Mouse (Mus musculus) bone marrow, adult 2 months (tissue): ENCODE measurements at regions not wholly inside any gene's neighbourhood (a gene's known extent, or its start where the extent isn't known, plus 50 kb on each side); places are given as distances from the start of the nearest gene placed in this dataset.

Source experiments
- H3K27ac ChIP-seq: fragments of 200-500 bp; 2 replicates; pipeline ENCODE4 v1.5.1; 2012; ENCODE audit warnings: low read depth, mild to moderate bottlenecking, control low read depth, inconsistent platforms, low read length; ENCODE audit not compliant: control insufficient read depth, poor library complexity, insufficient read depth
- H3K4me1 ChIP-seq: fragments of 200-500 bp; 2 replicates; pipeline ENCODE4 v1.6.1; 2011; ENCODE audit warnings: low read length; ENCODE audit not compliant: control insufficient read depth, insufficient read depth
- H3K4me3 ChIP-seq: fragments of 200-500 bp; replicated peaks from 2 replicates; pipeline ENCODE3; 2011; ENCODE audit warnings: mild to moderate bottlenecking, low read depth, low read length, control low read depth; ENCODE audit not compliant: control insufficient read depth
- CTCF ChIP-seq: fragments of 200-500 bp; IDR thresholded peaks from 2 replicates; pipeline ENCODE4 v1.5.1; 2011; ENCODE audit warnings: low read length, control low read depth; ENCODE audit not compliant: control insufficient read depth, insufficient read depth
- POLR2A ChIP-seq: fragments of 200-500 bp; IDR thresholded peaks from 2 replicates; pipeline ENCODE4 v1.6.1; 2011; ENCODE audit warnings: low read depth, mild to moderate bottlenecking, control low read depth, low read length, borderline replicate concordance; ENCODE audit not compliant: control insufficient read depth
- WGBS: fragments of 180-500 bp; shearing (Covaris S2); methylation state at CpG from one replicate; pipeline ENCODE4 v1.1.7; 2018; 5-methylcytosine and 5-hydroxymethylcytosine counted together

- Histone ChIP-seq H3K4me1 (no peaks in the 10 kb centered on the region), H3K27ac (no peak overlapping the region), H3K4me3 (no peak overlapping the region)
- TF ChIP-seq CTCF (no peak), POLR2A (no peak)
- 62% methylated on average over 3 of the region's 3 CpGs for WGBS
Measured at GRCm38 (mm10) chr1:185519811-185520210, 65.2 kb downstream of the Slc30a10 start.

DNA sequence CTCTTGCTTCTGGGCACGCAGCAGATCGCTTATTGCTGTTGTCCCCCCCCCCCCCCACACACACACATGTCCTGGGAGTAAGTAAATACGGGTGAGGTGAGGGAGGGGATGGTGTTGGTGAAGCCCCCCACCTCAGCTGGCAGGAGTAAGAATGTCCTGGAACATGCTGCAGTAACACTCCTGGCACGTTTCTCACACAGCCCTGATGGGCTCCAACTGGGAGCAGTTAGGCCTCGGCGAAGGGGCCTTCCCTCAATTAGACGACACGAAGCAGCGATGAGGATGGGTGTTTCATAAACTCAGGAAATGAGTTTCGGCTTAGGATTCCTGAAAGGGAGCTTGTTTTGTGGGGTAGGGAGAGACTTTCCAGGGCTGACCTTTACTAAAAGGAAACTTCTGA is 69.4 kb downstream of the Slc30a10 start:
- H3K4me3 ChIP-seq, result no peak overlapping the region
- no peaks in the 10 kb centered on the region for H3K4me1 ChIP-seq
- WGBS, result 77% methylated on average over 10 of the region's 10 CpGs
- no peak overlapping the region for H3K27ac ChIP-seq
- TF ChIP-seq CTCF, result no peak
- no peak for TF ChIP-seq POLR2A

DNA sequence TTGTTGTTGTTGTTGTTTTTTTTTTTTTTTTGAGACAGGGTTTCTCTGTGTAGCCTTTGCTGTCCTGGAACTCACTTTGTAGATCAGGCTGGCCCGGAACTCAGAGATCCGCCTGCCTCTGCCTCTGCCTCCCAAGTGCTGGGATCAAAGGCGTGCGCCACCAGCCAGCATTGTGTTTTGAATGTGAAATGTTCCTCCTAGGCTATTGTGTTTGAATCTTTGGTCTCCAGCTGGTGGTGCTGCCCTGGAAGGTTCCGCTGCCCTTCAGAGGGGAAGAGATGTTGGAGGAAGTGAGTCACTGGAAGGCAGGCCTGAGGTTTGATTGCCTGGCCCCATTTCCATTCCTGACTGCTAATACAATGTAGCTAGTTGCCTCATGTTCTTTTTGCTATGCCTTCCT is 78.8 kb downstream of the Slc30a10 start:
- H3K4me3 ChIP-seq, result no peak overlapping the region
- TF ChIP-seq CTCF (no peak), POLR2A (no peak)
- 77% methylated on average over 5 of the region's 5 CpGs for WGBS
- no peak overlapping the region for H3K27ac ChIP-seq
- no peaks in the 10 kb centered on the region for H3K4me1 ChIP-seq

DNA sequence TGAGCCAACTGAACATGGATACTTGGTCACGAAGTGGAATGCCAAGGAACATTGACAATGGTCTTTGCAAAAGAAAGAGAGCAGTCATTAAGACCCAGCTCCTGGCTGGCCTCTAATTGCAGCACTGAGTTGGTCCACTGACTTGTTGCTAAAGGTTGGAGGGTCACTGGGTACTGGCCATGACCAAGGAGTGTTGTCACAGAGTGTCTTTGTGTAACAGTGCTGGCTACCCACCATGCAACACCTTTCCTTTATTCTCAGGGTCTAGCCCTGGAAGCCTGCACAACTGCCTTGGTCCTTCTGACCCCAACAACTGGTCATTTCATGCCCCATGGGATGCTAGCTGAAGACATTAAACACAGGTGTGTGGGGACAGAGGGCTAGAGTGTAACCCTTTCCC is 79.5 kb downstream of the Slc30a10 start:
- WGBS, result 74% methylated on average over 1 of the region's 1 CpGs
- H3K27ac ChIP-seq, result no peak overlapping the region
- no peak for TF ChIP-seq CTCF
- no peak for TF ChIP-seq POLR2A

DNA sequence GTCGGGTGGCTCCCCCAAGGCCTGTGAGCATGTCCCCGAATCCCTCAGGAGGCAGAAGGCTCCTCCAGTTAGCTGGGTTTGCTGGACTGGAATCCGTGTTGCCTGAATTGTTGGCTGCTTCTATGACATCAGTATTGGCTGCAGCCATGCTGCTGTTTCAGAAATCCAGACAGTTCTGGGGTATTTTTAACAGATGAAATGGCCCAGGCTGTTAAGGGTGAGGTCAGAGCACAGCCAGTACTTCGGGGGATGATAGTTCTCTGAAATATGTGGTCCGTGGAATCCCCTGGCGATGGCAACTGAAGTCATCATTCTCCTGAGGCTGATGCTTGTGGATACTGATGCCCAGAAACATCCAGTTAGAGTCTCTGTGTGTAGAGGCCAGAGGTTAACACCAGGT is 80.7 kb downstream of the Slc30a10 start:
- no peak for TF ChIP-seq POLR2A
- no peak overlapping the region for H3K27ac ChIP-seq
- WGBS, result 71% methylated on average over 6 of the region's 6 CpGs
- no peak overlapping the region for H3K4me3 ChIP-seq
- no peaks in the 10 kb centered on the region for H3K4me1 ChIP-seq

More for the DNA sequence above, 79.5 kb downstream of the Slc30a10 start:
- Histone ChIP-seq H3K4me1 (no peaks in the 10 kb centered on the region), H3K4me3 (no peak overlapping the region)

DNA sequence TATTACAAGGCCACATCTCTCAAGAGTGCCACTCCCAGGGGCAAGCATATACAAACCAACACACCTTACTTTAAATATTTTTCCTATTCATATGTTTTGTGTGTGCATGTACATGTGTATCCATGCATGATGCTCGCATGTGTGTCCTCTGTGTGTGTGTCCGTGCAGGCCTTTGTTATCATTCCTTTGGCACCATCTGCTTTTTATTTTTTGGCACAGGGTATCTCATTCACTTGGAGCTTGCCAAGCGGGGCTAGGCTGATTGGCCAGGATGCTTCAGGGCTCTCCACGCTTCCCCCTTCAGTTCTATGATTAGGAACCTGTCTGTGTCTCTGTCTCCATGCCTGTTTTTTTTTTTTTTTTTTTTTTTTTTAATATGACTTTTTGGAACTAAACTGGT is 82.6 kb downstream of the Slc30a10 start:
- H3K27ac ChIP-seq, result no peak overlapping the region

GRCm38 (mm10) chr1:185539458-185539857 is 84.8 kb downstream of the Slc30a10 start:
- 11% methylated on average over 1 of the region's 1 CpGs for WGBS
- no peak for TF ChIP-seq CTCF
- no peak for TF ChIP-seq POLR2A
- no peaks in the 10 kb centered on the region for H3K4me1 ChIP-seq

More for the DNA sequence above, 82.6 kb downstream of the Slc30a10 start:
- WGBS, result 75% methylated on average over 4 of the region's 4 CpGs
- TF ChIP-seq POLR2A (no peak), CTCF (no peak)
- Histone ChIP-seq H3K4me3 (no peak overlapping the region), H3K4me1 (no peaks in the 10 kb centered on the region)

GRCm38 (mm10) chr1:185546346-185546745 is 91.7 kb downstream of the Slc30a10 start:
- no peak overlapping the region for H3K27ac ChIP-seq
- H3K4me1 ChIP-seq, result no peaks in the 10 kb centered on the region; the same call in 1 of the 2 replicates

More at GRCm38 (mm10) chr1:185539458-185539857, 84.8 kb downstream of the Slc30a10 start:
- H3K4me3 ChIP-seq, result no peak overlapping the region
- H3K27ac ChIP-seq, result no peak overlapping the region

More at GRCm38 (mm10) chr1:185546346-185546745, 91.7 kb downstream of the Slc30a10 start:
- no peak for TF ChIP-seq CTCF
- no peak for TF ChIP-seq POLR2A
- H3K4me3 ChIP-seq, result no peak overlapping the region
